Mouse (Mus musculus): Measurements from ENCODE around the gene Dusp5.

Dusp5 gene

DNA sequence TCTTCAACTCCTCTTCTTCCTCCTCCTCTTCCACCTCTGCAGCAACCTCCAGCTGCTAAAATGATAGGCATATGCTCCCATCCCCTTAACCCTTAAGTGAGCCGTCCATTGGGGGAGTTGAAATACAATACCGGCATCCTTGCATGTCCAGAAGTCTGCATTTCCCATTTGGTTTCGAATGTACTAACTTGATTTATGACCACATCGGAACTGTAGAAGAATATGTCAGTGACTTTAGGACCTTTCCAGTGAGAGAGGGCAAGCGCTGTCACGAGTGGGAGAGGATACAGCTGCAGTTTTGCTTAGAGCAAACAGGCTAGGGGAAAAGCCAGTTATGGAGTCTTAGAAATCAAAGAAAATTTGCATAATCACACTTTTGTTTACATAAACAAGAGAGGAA is 3.8 kb downstream of the Dusp5 start:
- TF ChIP-seq GATA4 (IDR thresholded peaks at IDR 0.05; ENCODE audit: insufficient replicate concordance, low read length): no peak

DNA sequence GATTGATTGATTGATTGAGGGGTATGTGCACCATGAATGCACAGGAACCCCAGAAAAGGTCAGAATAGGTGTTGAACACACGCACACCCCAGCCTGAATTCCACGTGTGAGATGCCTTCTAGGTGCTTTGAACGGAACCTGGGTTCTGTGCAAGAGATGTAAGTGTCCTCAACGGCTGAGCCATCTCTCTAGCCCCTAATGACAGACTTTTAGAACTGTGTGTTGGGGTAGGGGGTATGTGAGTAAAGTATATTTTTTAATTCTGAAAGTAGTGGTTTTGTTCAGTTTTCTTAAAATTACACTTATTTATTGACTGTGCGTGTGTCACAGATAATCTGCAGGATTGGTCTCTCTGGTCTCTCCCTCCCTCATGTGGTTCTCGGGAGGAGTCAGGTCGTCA is 4.3 kb downstream of the Dusp5 start:
- TF ChIP-seq GATA4 (IDR thresholded peaks at IDR 0.05; ENCODE audit: insufficient replicate concordance, low read length): no peak

DNA sequence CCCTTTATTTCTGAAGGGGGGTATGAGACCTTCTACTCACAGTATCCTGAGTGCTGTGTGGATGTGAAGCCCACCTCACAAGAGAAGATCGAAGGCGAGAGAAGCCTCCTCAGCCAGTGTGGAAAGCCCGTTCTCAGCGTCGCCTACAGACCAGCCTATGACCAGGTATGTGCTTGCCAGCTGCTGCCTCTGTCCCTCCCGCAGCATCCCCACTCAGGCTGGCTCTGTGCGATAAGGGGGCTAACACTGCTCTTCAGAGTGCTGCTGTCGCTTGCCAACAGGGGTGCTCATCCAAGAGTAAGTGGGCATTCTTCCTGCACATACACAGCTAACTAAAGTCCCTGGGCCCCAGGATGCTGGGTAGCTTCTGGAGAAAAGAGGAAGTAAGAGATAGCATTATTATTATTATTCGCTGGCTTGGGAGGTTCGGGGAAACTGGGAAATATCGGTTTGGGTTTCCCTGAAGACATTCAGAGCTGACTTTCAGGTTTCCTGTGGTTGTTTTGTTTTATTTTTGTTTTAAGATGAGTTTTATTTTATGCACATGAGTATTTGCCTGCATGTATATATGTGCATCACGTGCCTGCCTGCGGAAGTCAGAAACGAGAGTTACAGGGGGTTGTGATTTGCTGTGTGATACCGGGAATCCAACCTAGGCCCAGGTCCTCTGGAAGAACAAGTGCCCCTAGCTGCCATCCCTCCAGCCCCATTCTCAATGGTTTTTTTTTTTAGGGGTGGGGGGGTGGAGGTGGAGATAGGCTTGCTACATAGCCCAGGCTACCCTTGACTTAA is 5.1 kb downstream of the Dusp5 start:
- no peak for TF ChIP-seq GATA4 (IDR thresholded peaks at IDR 0.05; ENCODE audit: insufficient replicate concordance, low read length)

DNA sequence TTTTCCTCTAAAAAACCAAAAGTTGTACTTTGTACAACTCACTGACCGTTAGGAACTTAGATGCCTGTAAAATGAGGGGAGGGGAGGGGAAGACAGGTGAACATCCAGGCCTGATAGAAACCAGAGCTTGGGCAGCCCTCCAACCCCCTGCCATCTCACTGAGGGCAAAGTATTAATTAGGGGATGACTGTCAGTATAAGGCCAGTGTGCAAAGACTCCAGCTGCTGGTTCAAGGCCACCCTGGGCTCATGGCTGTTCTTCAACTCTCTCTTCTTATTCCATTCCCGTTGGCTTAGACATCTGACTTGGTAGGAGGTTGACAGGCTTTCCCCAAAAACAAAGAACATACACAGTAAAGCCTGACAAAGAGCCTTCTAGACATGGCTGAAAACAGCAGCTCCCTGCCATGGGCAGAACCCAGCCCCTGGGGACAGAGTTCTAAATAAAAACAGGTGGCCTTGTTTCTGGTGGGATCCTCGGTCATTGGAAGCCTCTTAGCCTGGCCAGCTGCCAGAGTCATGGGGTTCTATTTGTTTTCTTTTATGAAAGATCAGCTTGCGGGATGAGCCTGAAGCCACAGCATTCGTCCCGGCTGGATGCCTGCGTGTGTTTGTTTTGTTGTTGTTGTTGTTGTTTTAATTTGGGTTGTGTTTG is 6.0 kb downstream of the Dusp5 start:
- no peak for TF ChIP-seq GATA4 (IDR thresholded peaks at IDR 0.05; ENCODE audit: insufficient replicate concordance, low read length)

DNA sequence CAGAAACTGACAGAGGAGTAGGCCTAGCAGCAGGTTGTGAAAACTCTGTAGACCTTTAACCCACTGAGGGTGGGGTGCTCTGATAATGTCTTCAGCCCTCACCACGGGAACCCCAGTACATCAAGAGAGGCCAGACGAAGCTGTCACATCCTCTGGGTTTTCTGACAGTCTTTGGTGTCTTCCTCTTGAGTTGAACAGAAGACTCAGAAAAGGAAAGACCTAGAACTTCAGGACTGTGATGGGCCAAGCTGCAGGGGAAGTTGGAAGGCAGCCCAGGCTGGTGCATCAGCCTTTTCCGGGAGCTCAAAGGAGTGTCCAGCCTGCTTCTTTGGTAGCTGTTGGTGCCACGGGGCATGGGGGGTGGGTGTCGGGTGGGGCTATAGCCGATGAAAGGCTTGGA is 6.5 kb downstream of the Dusp5 start:
- no peak for TF ChIP-seq GATA4 (IDR thresholded peaks at IDR 0.05; ENCODE audit: insufficient replicate concordance, low read length)

DNA sequence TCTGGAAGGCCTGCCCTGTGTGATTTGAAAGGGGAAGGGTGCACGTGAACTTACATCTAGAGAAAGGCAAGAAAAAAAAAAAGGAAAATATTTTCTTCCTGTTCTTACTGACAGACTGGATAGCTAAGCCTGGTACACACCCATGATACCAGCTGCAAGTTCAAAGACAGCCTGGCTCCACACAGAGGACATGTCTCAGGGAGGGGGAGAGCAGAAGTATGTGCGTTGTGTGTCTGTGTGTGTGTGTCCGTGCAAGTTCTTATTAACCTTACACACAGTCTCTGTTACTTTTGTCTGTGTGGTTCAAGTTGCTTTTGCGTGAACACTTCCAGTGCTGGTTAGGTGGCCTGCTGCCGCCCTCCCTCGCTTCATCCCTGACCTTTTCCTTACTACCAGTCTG is 7.3 kb downstream of the Dusp5 start:
- no peak for TF ChIP-seq GATA4 (IDR thresholded peaks at IDR 0.05; ENCODE audit: insufficient replicate concordance, low read length)

DNA sequence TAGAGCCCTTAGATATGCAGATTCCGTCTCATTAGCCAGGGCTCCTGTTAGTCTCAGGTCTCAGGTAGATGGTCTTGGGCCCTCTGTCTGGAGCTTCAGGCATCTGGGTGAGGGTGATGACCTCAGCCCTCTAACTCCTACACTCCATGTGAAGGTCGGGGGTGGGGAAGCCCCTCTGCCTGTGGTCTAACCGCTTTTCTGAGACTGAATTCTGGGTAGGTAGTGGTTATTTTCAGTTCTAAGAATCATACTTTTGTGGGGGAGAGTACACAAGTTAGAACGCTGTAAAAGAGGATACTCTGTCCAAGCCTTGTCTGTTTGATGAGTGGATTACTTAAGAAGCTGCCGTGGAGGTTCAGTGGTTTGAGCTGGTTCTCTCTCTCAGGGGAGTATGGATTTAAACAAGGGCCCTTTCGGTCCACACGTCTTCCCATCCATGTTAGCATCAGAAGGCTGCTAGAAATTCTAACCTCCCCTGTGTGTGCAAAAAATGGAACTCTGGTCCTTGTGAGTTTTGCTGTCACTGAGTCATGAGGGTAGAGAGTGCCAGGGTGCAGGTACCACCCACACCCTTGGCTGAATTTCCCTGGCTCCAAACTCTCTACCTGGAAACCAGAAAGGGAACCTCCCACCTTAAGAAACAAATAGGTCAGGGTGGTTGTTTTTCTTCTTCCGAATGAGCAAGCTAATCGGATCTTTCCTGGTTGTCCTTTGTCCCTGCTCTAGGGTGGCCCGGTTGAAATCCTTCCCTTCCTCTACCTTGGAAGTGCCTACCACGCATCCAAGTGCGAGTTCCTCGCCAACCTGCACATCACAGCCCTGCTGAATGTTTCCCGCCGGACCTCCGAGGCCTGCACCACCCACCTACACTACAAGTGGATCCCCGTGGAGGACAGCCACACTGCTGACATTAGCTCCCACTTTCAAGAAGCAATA is 8.1 kb downstream of the Dusp5 start:
- TF ChIP-seq GATA4 (IDR thresholded peaks at IDR 0.05; ENCODE audit: insufficient replicate concordance, low read length): no peak

DNA sequence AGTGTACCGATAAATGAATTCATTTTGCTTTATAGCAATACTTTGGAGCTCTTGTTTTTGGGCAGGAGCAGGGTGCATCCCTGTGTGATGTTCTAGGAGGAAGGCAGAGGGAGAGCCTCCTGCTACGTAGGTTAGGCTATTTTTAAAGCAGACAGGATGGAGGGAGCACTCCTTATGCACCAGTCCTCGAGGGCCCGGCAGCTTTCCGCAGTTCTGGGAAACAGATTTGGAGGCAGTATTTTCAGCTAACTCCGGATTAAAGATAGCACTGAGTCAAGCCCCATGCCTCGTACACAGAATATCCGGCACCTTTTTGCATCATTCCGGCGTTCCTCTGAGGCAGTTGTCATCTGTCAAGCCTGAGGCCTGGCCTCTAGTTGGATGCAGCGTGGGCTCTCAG is 9.1 kb downstream of the Dusp5 start:
- TF ChIP-seq GATA4 (IDR thresholded peaks at IDR 0.05; ENCODE audit: insufficient replicate concordance, low read length): no peak

DNA sequence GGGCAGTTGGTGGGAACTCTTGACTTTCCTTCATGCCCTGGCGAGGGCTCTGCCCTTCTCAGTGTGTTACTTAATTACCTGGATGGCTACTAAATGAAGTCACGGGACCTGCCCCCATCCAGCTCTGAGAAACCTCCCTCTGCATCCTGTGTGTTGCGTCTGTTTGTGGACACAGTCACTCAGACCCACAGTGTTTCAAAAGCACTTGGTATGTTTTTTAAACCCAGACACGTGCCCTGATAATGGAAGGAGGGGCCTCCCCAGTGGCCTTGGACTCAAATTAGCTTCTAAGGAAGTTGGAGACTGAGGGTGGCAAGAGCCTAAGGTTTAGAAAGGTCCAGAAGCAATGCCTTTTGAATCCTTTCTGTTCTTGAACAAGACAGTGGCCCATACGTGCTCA is 9.9 kb downstream of the Dusp5 start:
- no peak for TF ChIP-seq GATA4 (IDR thresholded peaks at IDR 0.05; ENCODE audit: insufficient replicate concordance, low read length)

DNA sequence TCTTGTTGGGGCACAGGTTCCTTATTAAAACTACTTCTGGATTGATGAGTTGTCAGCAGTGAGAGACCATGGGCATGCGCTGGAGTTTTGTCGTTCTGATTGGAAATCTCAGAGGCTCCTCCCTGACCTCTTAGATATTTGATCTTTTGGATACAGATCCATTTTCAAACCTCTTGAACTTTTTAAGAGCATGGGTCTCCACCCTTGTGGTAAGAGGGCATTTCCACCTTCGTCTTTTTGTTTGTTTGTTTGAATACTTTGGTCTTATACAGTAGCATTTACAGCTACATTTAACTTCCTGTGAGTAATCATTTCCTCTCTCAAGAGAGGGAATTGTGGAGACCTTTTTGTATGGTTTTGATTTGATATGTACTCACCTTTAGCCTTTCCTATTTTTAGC is 10.4 kb downstream of the Dusp5 start:
- TF ChIP-seq GATA4 (IDR thresholded peaks at IDR 0.05; ENCODE audit: insufficient replicate concordance, low read length): no peak

DNA sequence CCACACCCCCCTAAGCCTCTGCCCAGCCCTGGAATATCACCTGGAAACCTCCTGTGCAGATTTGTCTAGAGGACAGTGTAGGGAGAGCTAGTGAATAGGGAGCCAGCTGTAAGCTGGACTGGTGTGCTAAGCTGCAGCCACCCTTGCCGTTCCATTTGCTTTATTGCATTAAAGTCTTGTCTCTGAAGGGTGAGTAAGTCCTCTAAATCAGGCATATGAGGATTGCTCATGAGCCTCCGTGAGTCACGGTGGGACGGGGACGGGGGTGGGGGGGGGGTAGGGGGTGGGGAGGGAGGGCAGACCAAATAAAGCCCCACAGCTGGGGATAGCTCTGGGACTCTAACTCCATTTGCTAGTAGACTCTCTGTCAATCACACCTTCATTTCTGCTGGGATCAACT is 14.7 kb downstream of the Dusp5 start:
- no peak for TF ChIP-seq GATA4 (IDR thresholded peaks at IDR 0.05; ENCODE audit: insufficient replicate concordance, low read length)

DNA sequence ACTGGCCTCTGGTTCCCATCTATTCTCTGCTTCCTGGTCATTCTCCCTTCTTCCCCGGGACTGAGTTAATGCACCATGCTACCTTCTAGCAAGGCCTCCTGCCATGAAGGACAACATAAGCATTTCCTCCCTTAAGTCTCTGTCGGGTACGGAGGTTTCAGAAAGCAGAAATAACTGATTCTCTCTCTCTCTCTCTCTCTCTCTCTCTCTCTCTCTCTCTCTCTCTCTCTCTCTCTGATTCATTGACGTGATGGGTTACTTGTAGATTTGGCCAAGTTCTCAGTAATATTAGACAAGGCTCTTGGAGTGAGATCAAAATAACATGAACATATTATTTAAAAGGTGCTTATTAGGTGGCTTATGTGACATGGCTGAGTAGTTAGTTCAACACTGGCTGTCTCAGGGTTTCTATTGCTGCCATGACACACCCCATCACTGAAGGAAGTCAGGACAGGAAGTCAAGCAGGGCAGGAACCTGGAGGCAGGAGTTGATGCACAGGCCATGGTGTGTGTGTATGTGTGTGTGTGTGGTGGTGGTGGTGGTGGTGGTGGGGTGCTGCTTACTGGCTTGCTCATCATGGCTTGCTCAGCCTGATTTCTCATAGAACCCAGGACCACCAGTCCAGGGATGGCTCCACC is 16.1 kb downstream of the Dusp5 start:
- TF ChIP-seq GATA4 (IDR thresholded peaks at IDR 0.05; ENCODE audit: insufficient replicate concordance, low read length): no peak

DNA sequence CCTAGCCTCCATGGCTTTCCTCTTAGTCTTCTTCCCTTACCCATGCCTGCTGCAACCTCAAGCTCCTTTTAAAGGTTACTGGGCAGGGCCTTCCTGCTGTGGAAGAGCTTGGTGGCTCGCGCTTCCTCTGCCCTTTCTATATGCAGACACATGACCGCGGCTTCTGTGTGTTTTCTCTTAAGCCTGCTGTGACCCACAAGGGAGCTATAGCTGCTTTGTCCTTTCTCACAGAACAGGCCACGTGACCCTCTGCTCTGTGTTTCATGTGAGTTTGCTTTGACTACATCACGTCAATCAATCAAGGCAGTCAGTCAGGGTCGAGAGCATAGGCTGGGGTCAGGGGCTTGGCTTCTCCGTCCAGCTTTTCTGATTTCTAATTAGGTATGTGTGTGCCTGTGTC is 18.7 kb downstream of the Dusp5 start:
- TF ChIP-seq GATA4 (IDR thresholded peaks at IDR 0.05; ENCODE audit: insufficient replicate concordance, low read length): no peak

DNA sequence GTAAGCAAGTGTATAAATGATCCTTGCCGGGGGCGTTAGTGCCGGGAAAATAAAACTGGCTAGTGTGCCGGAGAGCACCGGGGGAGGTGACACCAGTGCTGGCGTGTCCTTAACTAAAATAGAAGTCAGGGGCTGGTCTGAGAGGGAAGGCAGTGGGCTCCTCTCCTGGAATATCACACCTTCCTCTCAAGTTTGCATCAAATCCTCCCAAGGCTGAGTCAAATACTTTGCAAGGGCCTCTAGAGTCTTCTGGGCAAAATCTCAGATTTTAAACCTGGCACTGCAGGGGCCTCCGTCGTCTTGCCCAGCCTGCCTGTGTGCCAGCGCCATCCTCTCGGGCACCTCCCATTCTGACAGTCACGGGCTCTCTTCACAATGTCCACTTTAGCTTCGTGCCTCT is 22.1 kb downstream of the Dusp5 start:
- no peak for TF ChIP-seq GATA4 (IDR thresholded peaks at IDR 0.05; ENCODE audit: insufficient replicate concordance, low read length)

DNA sequence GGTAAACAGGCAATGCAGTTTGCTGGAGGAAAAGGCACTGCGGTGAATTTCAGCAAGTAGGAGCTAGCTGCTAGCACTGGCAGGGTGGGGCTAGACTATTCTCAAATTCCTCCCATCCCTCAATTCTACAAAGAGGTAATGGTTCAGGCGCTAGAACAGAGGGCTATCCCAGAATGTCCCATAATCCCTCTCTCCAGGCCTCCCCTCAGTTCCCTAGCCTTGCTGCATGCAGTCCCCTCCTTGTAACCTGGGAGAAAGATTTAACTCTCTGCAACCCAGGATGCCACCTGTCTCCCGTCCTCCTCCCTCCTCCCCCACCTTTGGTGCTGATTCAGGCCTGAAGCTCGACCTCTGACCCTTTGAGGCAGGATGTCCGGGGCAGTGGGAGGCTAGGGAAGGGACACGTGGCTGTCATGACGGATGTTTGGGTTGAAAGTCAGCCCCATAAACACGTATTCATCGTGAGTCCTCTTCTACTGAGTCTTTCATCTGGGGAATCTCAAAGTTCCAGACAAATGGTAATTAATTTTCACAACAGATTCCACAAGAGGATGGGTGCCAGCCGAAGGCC is 23.4 kb downstream of the Dusp5 start:
- TF ChIP-seq GATA4 (IDR thresholded peaks at IDR 0.05; ENCODE audit: insufficient replicate concordance, low read length): no peak
